Mouse (Mus musculus) layer of hippocampus, adult 11-12 months (tissue): ENCODE data around the gene Agr3.

Source experiments
- DNase-seq: peaks from one replicate; pipeline ENCODE4 v3.0.0; 2022; ENCODE audit warnings: low spot score

The Agr3 gene

GRCm38 (mm10) chr12:35983472-35983871 is 58.1 kb downstream of the Agr3 start:
- DNase-seq = no peak

- no peak for DNase-seq
Measured at GRCm38 (mm10) chr12:35984743-35985142, 59.3 kb downstream of the Agr3 start.

GRCm38 (mm10) chr12:35992711-35993110 is 67.3 kb downstream of the Agr3 start, which contains the start of gene Agr2:
Gene Agr2, plus strand, starts transcription at chr12:35992907.
- DNase-seq = no peak

GRCm38 (mm10) chr12:35993583-35993982 is 68.2 kb downstream of the Agr3 start:
- DNase-seq = no peak

GRCm38 (mm10) chr12:35994098-35994497 is 68.7 kb downstream of the Agr3 start:
- DNase-seq = no peak

- peak; percentile 43 for DNase-seq
Measured at GRCm38 (mm10) chr12:35995799-35996198, 70.4 kb downstream of the Agr3 start.
